Comparison of ENCODE assay signal across 28 mouse cellular contexts in genomic region chr3:88460029-88460428, GRCm38 (mm10). TPM values are rescaled to one million over a fixed set of nuclear protein-coding genes. Genes with fewer than 3 reads are reported as not detected.
DNase-seq lines count a peak whose midpoint lies in the region; ATAC-seq and TF ChIP-seq lines count a peak whose summit lies in the region.
"Had no signal": no experiment of that assay in that cellular context is flagged by ENCODE, and none has a peak within 500 bp of the region (broad histone marks: within the 10 kb centered on the region; RNA-seq: fewer than 3 reads in every experiment).

No protein-coding gene starts in this region.

- no peak for DNase-seq in hindbrain, postnatal 0 days (ENCODE audit: low spot score)
- DNase-seq in hindbrain, embryonic 14.5 days (ENCODE audit: low spot score): no peak
- no peak for DNase-seq in midbrain, postnatal 0 days (ENCODE audit: low spot score)
- DNase-seq in midbrain, embryonic 10.5 days (ENCODE audit: low spot score): no peak
- no peak for DNase-seq in spleen, adult 18-20 months
- DNase-seq in gastrocnemius, postnatal 14 days: no peak
- DNase-seq: adrenal gland, postnatal 14 days; cerebellum, adult 2 months; cerebellum, postnatal 14 days; forebrain, postnatal 0 days; gastrocnemius, postnatal 10 days; kidney, adult 18-20 months; kidney, postnatal 25 days; liver, embryonic 13.5 days; lung, adult 18-20 months; right cerebral cortex, adult 18-20 months had no signal

- WGBS in hindbrain, postnatal 0 days: 76% methylated on average over 5 of the region's 5 CpGs
- WGBS in hindbrain, embryonic 14.5 days: 79% methylated on average over 5 of the region's 5 CpGs
- WGBS in midbrain, postnatal 0 days: 81% methylated on average over 5 of the region's 5 CpGs
- 82% methylated on average over 5 of the region's 5 CpGs for WGBS in midbrain, embryonic 10.5 days

- H3K9ac ChIP-seq in hindbrain, postnatal 0 days (replicated peaks; ENCODE audit: low read length): no peak overlapping the region
- H3K9ac ChIP-seq in hindbrain, embryonic 14.5 days: no peak overlapping the region
- H3K9ac ChIP-seq in midbrain, postnatal 0 days (replicated peaks; ENCODE audit: low read length, poor library complexity, severe bottlenecking): no peak overlapping the region
- H3K9ac ChIP-seq: heart, embryonic 12.5 days; hindbrain, embryonic 15.5 days; kidney, embryonic 15.5 days; limb, embryonic 15.5 days; liver, embryonic 13.5 days; midbrain, embryonic 15.5 days; neural tube, embryonic 12.5 days had no signal

- peak overlapping the region; percentile 66; the same call in 1 of the 2 replicates for H3K27ac ChIP-seq in hindbrain, postnatal 0 days
- H3K27ac ChIP-seq in hindbrain, embryonic 14.5 days: no peak overlapping the region
- H3K27ac ChIP-seq in midbrain, postnatal 0 days (ENCODE audit: low read depth, low read length): peak overlapping the region; percentile 13; the same call in 1 of the 2 replicates
- H3K27ac ChIP-seq in midbrain, embryonic 10.5 days (replicated peaks): no peak overlapping the region
- H3K27ac ChIP-seq: embryonic facial prominence, embryonic 13.5 days; kidney, embryonic 15.5 days; limb, embryonic 10.5 days; limb, embryonic 15.5 days; liver, embryonic 13.5 days; neural tube, embryonic 12.5 days had no signal

- intact Hi-C loops in gastrocnemius, postnatal 14 days (cut with DNase I; ENCODE audit: low total_unique reads): no loop called here

- no peaks in the 10 kb centered on the region for H3K36me3 ChIP-seq in hindbrain, postnatal 0 days (ENCODE audit: insufficient read depth, low read length)
- H3K36me3 ChIP-seq in hindbrain, embryonic 14.5 days (replicated peaks; ENCODE audit: control insufficient read depth, insufficient read depth): no peaks in the 10 kb centered on the region
- no peaks in the 10 kb centered on the region for H3K36me3 ChIP-seq in midbrain, postnatal 0 days (ENCODE audit: insufficient read depth, low read length)
- H3K36me3 ChIP-seq in midbrain, embryonic 10.5 days: no peaks in the 10 kb centered on the region
- H3K36me3 ChIP-seq: embryonic facial prominence, embryonic 13.5 days; heart, embryonic 12.5 days; hindbrain, embryonic 15.5 days; kidney, embryonic 15.5 days; limb, embryonic 10.5 days; limb, embryonic 15.5 days; liver, embryonic 13.5 days; midbrain, embryonic 15.5 days; neural tube, embryonic 12.5 days had no signal

- ATAC-seq in hindbrain, postnatal 0 days: no peak
- no peak for ATAC-seq in hindbrain, embryonic 14.5 days (ENCODE audit: low FRiP score)
- ATAC-seq in midbrain, postnatal 0 days (ENCODE audit: low FRiP score): no peak
- ATAC-seq in common myeloid progenitor, adult 5-6 weeks (replicated peaks; ENCODE audit: low read depth, poor library complexity, severe bottlenecking): peak; percentile 43
- peak; percentile 43; the same call in 1 of the 2 replicates for ATAC-seq in megakaryocyte progenitor cell, adult 5-6 weeks (replicated peaks; ENCODE audit: poor library complexity)
- ATAC-seq: forebrain, postnatal 0 days; lung, postnatal 0 days; midbrain, embryonic 15.5 days had no signal

- H3K4me2 ChIP-seq in hindbrain, postnatal 0 days (ENCODE audit: low read depth, low read length): peak overlapping the region; percentile 38; the same call in 1 of the 2 replicates
- H3K4me2 ChIP-seq in hindbrain, embryonic 14.5 days (replicated peaks): no peak overlapping the region
- no peak overlapping the region for H3K4me2 ChIP-seq in midbrain, postnatal 0 days (ENCODE audit: low read depth, low read length, poor library complexity, severe bottlenecking)
- H3K4me2 ChIP-seq: heart, embryonic 12.5 days; hindbrain, embryonic 15.5 days; kidney, embryonic 15.5 days; liver, embryonic 13.5 days; midbrain, embryonic 15.5 days; neural tube, embryonic 12.5 days had no signal

- no peaks in the 10 kb centered on the region for H3K27me3 ChIP-seq in hindbrain, postnatal 0 days (ENCODE audit: insufficient read depth, low read length)
- no peaks in the 10 kb centered on the region for H3K27me3 ChIP-seq in hindbrain, embryonic 14.5 days (ENCODE audit: control insufficient read depth, insufficient read depth, low read length)
- no peaks in the 10 kb centered on the region for H3K27me3 ChIP-seq in midbrain, postnatal 0 days (ENCODE audit: insufficient read depth, low read length)
- peaks cover 50% of the 10 kb centered on the region for H3K27me3 ChIP-seq in midbrain, embryonic 10.5 days (ENCODE audit: low read depth, poor library complexity, severe bottlenecking)
- H3K27me3 ChIP-seq: hindbrain, embryonic 15.5 days; midbrain, embryonic 15.5 days had no signal

- peaks cover 13% of the 10 kb centered on the region for H3K4me1 ChIP-seq in hindbrain, postnatal 0 days (ENCODE audit: insufficient read depth, low read length)
- peaks cover 22% of the 10 kb centered on the region for H3K4me1 ChIP-seq in hindbrain, embryonic 14.5 days (replicated peaks; ENCODE audit: control insufficient read depth, insufficient read depth, low read length)
- H3K4me1 ChIP-seq in midbrain, postnatal 0 days (ENCODE audit: insufficient read depth, low read length): peaks cover 12% of the 10 kb centered on the region
- peaks cover 42% of the 10 kb centered on the region for H3K4me1 ChIP-seq in midbrain, embryonic 10.5 days

- TF ChIP-seq CTCF in hindbrain, postnatal 0 days (IDR thresholded peaks at IDR 0.05; ENCODE audit: low read depth): no peak
- TF ChIP-seq CTCF in midbrain, postnatal 0 days (IDR thresholded peaks at IDR 0.05): no peak

- no peak overlapping the region for H3K4me3 ChIP-seq in hindbrain, postnatal 0 days (ENCODE audit: low read length)
- H3K4me3 ChIP-seq in hindbrain, embryonic 14.5 days (replicated peaks; ENCODE audit: low read length): no peak overlapping the region
- H3K4me3 ChIP-seq in midbrain, postnatal 0 days (ENCODE audit: low read depth, low read length): no peak overlapping the region
- H3K4me3 ChIP-seq in midbrain, embryonic 10.5 days: no peak overlapping the region
- H3K4me3 ChIP-seq: embryonic facial prominence, embryonic 13.5 days; heart, embryonic 12.5 days; hindbrain, embryonic 15.5 days; kidney, embryonic 15.5 days; limb, embryonic 10.5 days; limb, embryonic 15.5 days; liver, embryonic 13.5 days; midbrain, embryonic 15.5 days; myocyte; neural tube, embryonic 12.5 days had no signal

- no peaks in the 10 kb centered on the region for H3K9me3 ChIP-seq in hindbrain, postnatal 0 days (ENCODE audit: low read length)
- H3K9me3 ChIP-seq in hindbrain, embryonic 14.5 days (ENCODE audit: control insufficient read depth, low read length): no peaks in the 10 kb centered on the region
- no peaks in the 10 kb centered on the region for H3K9me3 ChIP-seq in midbrain, postnatal 0 days (ENCODE audit: low read length)
- H3K9me3 ChIP-seq in midbrain, embryonic 10.5 days (replicated peaks): no peaks in the 10 kb centered on the region
- H3K9me3 ChIP-seq: embryonic facial prominence, embryonic 13.5 days; heart, embryonic 12.5 days; hindbrain, embryonic 15.5 days; kidney, embryonic 15.5 days; limb, embryonic 10.5 days; limb, embryonic 15.5 days; liver, embryonic 13.5 days; midbrain, embryonic 15.5 days; neural tube, embryonic 12.5 days had no signal

RNA-seq across cellular contexts. Expression of gene Sema4a, which starts 1.0 kb away (rescaled TPM):
- 39.4 and 45.2 TPM in 2 replicates for total RNA-seq in hindbrain, postnatal 0 days (2014; rRNA removed)
- polyA plus RNA-seq in hindbrain, postnatal 0 days (2015; fragmentation: Nextera tagmentation; extraction: Ambion mirVana): 25.4 and 26.5 TPM in 2 replicates
- 21.5 and 22.9 TPM in 2 replicates for polyA plus RNA-seq in hindbrain, embryonic 14.5 days (2014; fragmentation: Nextera tagmentation; extraction: Ambion mirVana)
- total RNA-seq in midbrain, postnatal 0 days (2014; rRNA removed): 52.6 and 62.0 TPM in 2 replicates
- 42.1 and 44.2 TPM in 2 replicates for polyA plus RNA-seq in midbrain, postnatal 0 days (2015; fragmentation: Nextera tagmentation; extraction: Ambion mirVana)
- polyA plus RNA-seq in midbrain, embryonic 10.5 days (2016; fragmentation: Nextera tagmentation; extraction: Ambion mirVana): 4.9 and 10.5 TPM in 2 replicates
- 2.5 and 4.7 TPM in 2 replicates for total RNA-seq in common myeloid progenitor, adult 5-6 weeks (2017)
- total RNA-seq in megakaryocyte progenitor cell, adult 5-6 weeks (2015): 32.7 and 43.1 TPM in 2 replicates
- 25.9 and 39.4 TPM in 2 replicates for total RNA-seq in megakaryocyte progenitor cell, adult 5-6 weeks (2017)
- 1 to 10 TPM; 2.1 to 2.2 TPM for total RNA-seq in gastrocnemius, postnatal 14 days (2021)

RNA-seq across cellular contexts. Expression of gene Slc25a44, which starts 35.1 kb away (rescaled TPM):
- 68.3 and 68.6 TPM in 2 replicates for total RNA-seq in hindbrain, postnatal 0 days (2014; rRNA removed)
- 31.9 and 34.1 TPM in 2 replicates for polyA plus RNA-seq in hindbrain, postnatal 0 days (2015; fragmentation: Nextera tagmentation; extraction: Ambion mirVana)
- 36.4 and 42.2 TPM in 2 replicates for polyA plus RNA-seq in hindbrain, embryonic 14.5 days (2014; fragmentation: Nextera tagmentation; extraction: Ambion mirVana)
- total RNA-seq in midbrain, postnatal 0 days (2014; rRNA removed): 62.5 and 63.8 TPM in 2 replicates
- polyA plus RNA-seq in midbrain, postnatal 0 days (2015; fragmentation: Nextera tagmentation; extraction: Ambion mirVana): 35.9 and 38.7 TPM in 2 replicates
- 18.7 and 20.0 TPM in 2 replicates for polyA plus RNA-seq in midbrain, embryonic 10.5 days (2016; fragmentation: Nextera tagmentation; extraction: Ambion mirVana)
- total RNA-seq in common myeloid progenitor, adult 5-6 weeks (2017): 16.8 and 17.1 TPM in 2 replicates
- 10.3 and 11.1 TPM in 2 replicates for total RNA-seq in megakaryocyte progenitor cell, adult 5-6 weeks (2015)
- total RNA-seq in megakaryocyte progenitor cell, adult 5-6 weeks (2017): 16.2 and 17.9 TPM in 2 replicates
- total RNA-seq in gastrocnemius, postnatal 14 days (2021): 10 to 100 TPM; 11.4 to 11.9 TPM

RNA-seq across cellular contexts. Expression of gene Lmna, which starts 49.7 kb away (rescaled TPM):
- total RNA-seq in hindbrain, postnatal 0 days (2014; rRNA removed): 59.7 and 60.8 TPM in 2 replicates
- polyA plus RNA-seq in hindbrain, postnatal 0 days (2015; fragmentation: Nextera tagmentation; extraction: Ambion mirVana): 59.1 and 61.1 TPM in 2 replicates
- polyA plus RNA-seq in hindbrain, embryonic 14.5 days (2014; fragmentation: Nextera tagmentation; extraction: Ambion mirVana): 44.3 and 47.3 TPM in 2 replicates
- 57.6 and 75.0 TPM in 2 replicates for total RNA-seq in midbrain, postnatal 0 days (2014; rRNA removed)
- polyA plus RNA-seq in midbrain, postnatal 0 days (2015; fragmentation: Nextera tagmentation; extraction: Ambion mirVana): 74.1 and 77.2 TPM in 2 replicates
- 13.5 and 18.3 TPM in 2 replicates for polyA plus RNA-seq in midbrain, embryonic 10.5 days (2016; fragmentation: Nextera tagmentation; extraction: Ambion mirVana)
- total RNA-seq in common myeloid progenitor, adult 5-6 weeks (2017): 19.3 and 25.6 TPM in 2 replicates
- total RNA-seq in megakaryocyte progenitor cell, adult 5-6 weeks (2015): 2.3 and 2.6 TPM in 2 replicates
- 5.8 and 9.8 TPM in 2 replicates for total RNA-seq in megakaryocyte progenitor cell, adult 5-6 weeks (2017)
- 100 to 1,000 TPM; 125 to 161 TPM for total RNA-seq in gastrocnemius, postnatal 14 days (2021)

RNA-seq across cellular contexts. Expression of gene Pmf1, which starts 49.9 kb away (rescaled TPM):
- total RNA-seq in hindbrain, postnatal 0 days (2014; rRNA removed): 39.4 and 60.4 TPM in 2 replicates
- 47.2 and 48.4 TPM in 2 replicates for polyA plus RNA-seq in hindbrain, postnatal 0 days (2015; fragmentation: Nextera tagmentation; extraction: Ambion mirVana)
- 26.0 and 27.4 TPM in 2 replicates for polyA plus RNA-seq in hindbrain, embryonic 14.5 days (2014; fragmentation: Nextera tagmentation; extraction: Ambion mirVana)
- total RNA-seq in midbrain, postnatal 0 days (2014; rRNA removed): 20.6 and 25.4 TPM in 2 replicates
- 25.2 and 25.6 TPM in 2 replicates for polyA plus RNA-seq in midbrain, postnatal 0 days (2015; fragmentation: Nextera tagmentation; extraction: Ambion mirVana)
- 162 and 174 TPM in 2 replicates for polyA plus RNA-seq in midbrain, embryonic 10.5 days (2016; fragmentation: Nextera tagmentation; extraction: Ambion mirVana)
- total RNA-seq in common myeloid progenitor, adult 5-6 weeks (2017): 88.3 and 107 TPM in 2 replicates
- 161 and 165 TPM in 2 replicates for total RNA-seq in megakaryocyte progenitor cell, adult 5-6 weeks (2015)
- 121 and 129 TPM in 2 replicates for total RNA-seq in megakaryocyte progenitor cell, adult 5-6 weeks (2017)
- total RNA-seq in gastrocnemius, postnatal 14 days (2021): 10 to 100 TPM; 30.1 to 31.9 TPM

Comparison
In these comparisons a context has a peak if more than half of its experiments do, and no peak if none do; other contexts are left out.
1. H3K27ac ChIP-seq: peak in hindbrain, postnatal 0 days (single experiment) and midbrain, postnatal 0 days (single experiment); none in hindbrain, embryonic 14.5 days (single experiment) and midbrain, embryonic 10.5 days (single experiment).
2. ATAC-seq: peak in common myeloid progenitor, adult 5-6 weeks (single experiment) and megakaryocyte progenitor cell, adult 5-6 weeks (single experiment); none in hindbrain, postnatal 0 days (single experiment), hindbrain, embryonic 14.5 days (single experiment) and midbrain, postnatal 0 days (single experiment).